Mouse (Mus musculus) CH12.LX (cell line): ENCODE measurements around the gene Ncoa3. TPM values are rescaled to one million over a fixed set of nuclear protein-coding genes. Genes with fewer than 3 reads are reported as not detected.

Experiments used
- DNase-seq: peaks from one replicate; pipeline ENCODE4 v3.0.0-alpha.2; 2013; ENCODE audit errors: extremely low read depth
- H3K27ac ChIP-seq: 2 replicates; pipeline ENCODE4 v1.5.1; 2012; ENCODE audit warnings: low read depth, mild to moderate bottlenecking, control low read depth, moderate library complexity; ENCODE audit not compliant: insufficient read depth
- H3K27me3 ChIP-seq: replicated peaks from 2 replicates; pipeline ENCODE3; 2012; ENCODE audit warnings: inconsistent platforms
- H3K36me3 ChIP-seq, 2 experiments: replicated peaks in 1 of 2; 2 replicates each; pipeline versions ENCODE3 to v1.6.1; 2012; ENCODE audit warnings: inconsistent platforms in 1 of 2, low read length in 1 of 2, mild to moderate bottlenecking in 1 of 2, mixed read lengths in 1 of 2, moderate library complexity in 1 of 2; ENCODE audit not compliant: control insufficient read depth in 1 of 2, insufficient read depth in 1 of 2
- H3K4me1 ChIP-seq, 2 experiments: 2 replicates each; pipeline ENCODE4 v1.6.1; 2012; ENCODE audit warnings: inconsistent platforms in 1 of 2, moderate library complexity in 1 of 2; ENCODE audit not compliant: insufficient read depth in 2 of 2, control insufficient read depth in 1 of 2
- H3K4me2 ChIP-seq: 2 replicates; pipeline ENCODE4 v1.6.1; 2012; ENCODE audit warnings: low read depth, mild to moderate bottlenecking, control low read depth; ENCODE audit not compliant: poor library complexity, insufficient read depth, severe bottlenecking
- H3K4me3 ChIP-seq, 3 experiments: fragments of 150-350 bp in 1 of 3; sonication (generic) in 1 of 3; replicated peaks in 1 of 3; 2 replicates each; pipeline versions ENCODE3 to v1.5.1; 2011 to 2012; ENCODE audit warnings: low read depth in 2 of 3, low read length in 2 of 3, mild to moderate bottlenecking in 2 of 3, moderate library complexity in 2 of 3, control low read depth in 1 of 3, improper control_type of control experiment in 1 of 3, inconsistent platforms in 1 of 3, mixed read lengths in 1 of 3; ENCODE audit not compliant: poor library complexity in 1 of 3
- H3K79me2 ChIP-seq: replicated peaks from 2 replicates; pipeline ENCODE4 v1.6.1; 2012; ENCODE audit warnings: mild to moderate bottlenecking, moderate library complexity; ENCODE audit not compliant: control insufficient read depth, poor library complexity, insufficient read depth, severe bottlenecking; ENCODE audit errors: extremely low read depth
- H3K9ac ChIP-seq: 2 replicates; pipeline ENCODE4 v1.6.1; 2012; ENCODE audit warnings: low read depth, mild to moderate bottlenecking, control low read depth, moderate library complexity; ENCODE audit not compliant: insufficient read depth
- H3K9me3 ChIP-seq: replicated peaks from 2 replicates; pipeline ENCODE3; 2012; ENCODE audit warnings: low read length, inconsistent platforms, mixed read lengths
- BHLHE40 ChIP-seq: IDR thresholded peaks from 2 replicates; pipeline ENCODE4 v1.6.1; 2011; ENCODE audit warnings: mild to moderate bottlenecking, low read depth, low read length, improper control_type of control experiment
- CHD1 ChIP-seq: IDR thresholded peaks from 2 replicates; pipeline ENCODE4 v1.6.1; 2012; ENCODE audit warnings: low read depth, low read length, improper control_type of control experiment, inconsistent platforms
- CHD2 ChIP-seq: IDR thresholded peaks from 2 replicates; pipeline ENCODE4 v1.6.1; 2011; ENCODE audit warnings: low read length, improper control_type of control experiment
- CTCF ChIP-seq, 2 experiments: IDR thresholded peaks in 1 of 2; conservative IDR thresholded peaks in 1 of 2; 2 replicates each; pipeline ENCODE4 v1.5.1; 2011 to 2012; ENCODE audit warnings: low read depth in 2 of 2, low read length in 2 of 2, improper control_type of control experiment in 1 of 2, inconsistent platforms in 1 of 2, mild to moderate bottlenecking in 1 of 2, moderate library complexity in 1 of 2
- E2F4 ChIP-seq: IDR thresholded peaks from 2 replicates; pipeline ENCODE4 v1.6.1; 2011; ENCODE audit warnings: low read depth, low read length, improper control_type of control experiment; ENCODE audit not compliant: insufficient replicate concordance
- ELF1 ChIP-seq: IDR thresholded peaks from 2 replicates; pipeline ENCODE4 v1.6.1; 2014; ENCODE audit warnings: low read depth, mild to moderate bottlenecking, inconsistent platforms, low read length, improper control_type of control experiment
- EP300 ChIP-seq: IDR thresholded peaks from 2 replicates; pipeline ENCODE4 v1.6.1; 2011; ENCODE audit warnings: low read length, improper control_type of control experiment
- ETS1 ChIP-seq: conservative IDR thresholded peaks from 2 replicates; pipeline ENCODE4 v1.6.1; 2012; ENCODE audit warnings: low read depth, mild to moderate bottlenecking, inconsistent platforms, low read length, improper control_type of control experiment, moderate library complexity
- HCFC1 ChIP-seq: IDR thresholded peaks from 2 replicates; pipeline ENCODE4 v1.6.1; 2012; ENCODE audit warnings: low read depth, mild to moderate bottlenecking, inconsistent platforms, low read length, improper control_type of control experiment
- IRF4 ChIP-seq: IDR thresholded peaks from 2 replicates; pipeline ENCODE4 v1.6.1; 2014; ENCODE audit warnings: low read depth, mild to moderate bottlenecking, inconsistent platforms, low read length, improper control_type of control experiment
- JUN ChIP-seq: IDR thresholded peaks from 2 replicates; pipeline ENCODE4 v1.6.1; 2011; ENCODE audit warnings: low read depth, mild to moderate bottlenecking, low read length, improper control_type of control experiment, moderate library complexity; ENCODE audit not compliant: insufficient read depth
- MAFK ChIP-seq: IDR thresholded peaks from 2 replicates; pipeline ENCODE4 v1.6.1; 2011; ENCODE audit warnings: low read length, improper control_type of control experiment; ENCODE audit not compliant: insufficient replicate concordance
- MAX ChIP-seq: IDR thresholded peaks from 2 replicates; pipeline ENCODE4 v1.6.1; 2011; ENCODE audit warnings: low read length, improper control_type of control experiment
- MAZ ChIP-seq: IDR thresholded peaks from 2 replicates; pipeline ENCODE4 v1.6.1; 2012; ENCODE audit warnings: low read depth, mild to moderate bottlenecking, inconsistent platforms, low read length, improper control_type of control experiment, moderate library complexity
- MEF2A ChIP-seq: IDR thresholded peaks from 2 replicates; pipeline ENCODE4 v1.6.1; 2014; ENCODE audit warnings: low read depth, mild to moderate bottlenecking, inconsistent platforms, low read length, improper control_type of control experiment, borderline replicate concordance
- MXI1 ChIP-seq: IDR thresholded peaks from 2 replicates; pipeline ENCODE4 v1.6.1; 2011; ENCODE audit warnings: mild to moderate bottlenecking, low read depth, low read length, improper control_type of control experiment
- MYC ChIP-seq: IDR thresholded peaks from 2 replicates; pipeline ENCODE4 v1.6.1; 2011; ENCODE audit warnings: low read depth, mild to moderate bottlenecking, improper control_type of control experiment, low read length
- NELFE ChIP-seq: IDR thresholded peaks from 2 replicates; pipeline ENCODE4 v1.6.1; 2011; ENCODE audit warnings: low read depth, low read length, improper control_type of control experiment
- NRF1 ChIP-seq: IDR thresholded peaks from 2 replicates; pipeline ENCODE4 v1.6.1; 2014; ENCODE audit warnings: low read depth, mild to moderate bottlenecking, inconsistent platforms, low read length, improper control_type of control experiment, moderate library complexity
- PAX5 ChIP-seq: IDR thresholded peaks from 2 replicates; pipeline ENCODE4 v1.6.1; 2012; ENCODE audit warnings: low read length, inconsistent platforms, mixed read lengths
- POLR2A ChIP-seq: IDR thresholded peaks from 2 replicates; pipeline ENCODE4 v1.6.1; 2011; ENCODE audit warnings: low read depth, mild to moderate bottlenecking, improper control_type of control experiment, low read length
- POLR2AphosphoS2 ChIP-seq: IDR thresholded peaks from 2 replicates; pipeline ENCODE4 v1.6.1; 2011; ENCODE audit warnings: low read depth, low read length, improper control_type of control experiment
- RAD21 ChIP-seq: IDR thresholded peaks from 2 replicates; pipeline ENCODE4 v1.6.1; 2011; ENCODE audit warnings: low read depth, mild to moderate bottlenecking, low read length, improper control_type of control experiment, moderate library complexity
- RCOR1 ChIP-seq: conservative IDR thresholded peaks from 2 replicates; pipeline ENCODE4 v1.6.1; 2012; ENCODE audit warnings: low read depth, mild to moderate bottlenecking, inconsistent platforms, low read length, improper control_type of control experiment
- SIN3A ChIP-seq: IDR thresholded peaks from 2 replicates; pipeline ENCODE4 v1.6.1; 2012; ENCODE audit warnings: low read length, improper control_type of control experiment, inconsistent platforms
- TBP ChIP-seq: conservative IDR thresholded peaks from 2 replicates; pipeline ENCODE4 v1.6.1; 2011; ENCODE audit warnings: low read depth, low read length, improper control_type of control experiment
- UBTF ChIP-seq: IDR thresholded peaks from 2 replicates; pipeline ENCODE4 v1.6.1; 2012; ENCODE audit warnings: low read depth, mild to moderate bottlenecking, inconsistent platforms, low read length, improper control_type of control experiment, moderate library complexity
- USF2 ChIP-seq: conservative IDR thresholded peaks from 2 replicates; pipeline ENCODE4 v1.6.1; 2011; ENCODE audit warnings: low read depth, low read length, improper control_type of control experiment
- ZKSCAN1 ChIP-seq: IDR thresholded peaks from 2 replicates; pipeline ENCODE4 v1.6.1; 2012; ENCODE audit warnings: low read depth, inconsistent platforms, low read length, improper control_type of control experiment, borderline replicate concordance
- ZMIZ1 ChIP-seq: IDR thresholded peaks from 2 replicates; pipeline ENCODE4 v1.6.1; 2012; ENCODE audit warnings: low read depth, mild to moderate bottlenecking, inconsistent platforms, low read length, improper control_type of control experiment
- ZNF384 ChIP-seq: IDR thresholded peaks from 2 replicates; pipeline ENCODE4 v1.6.1; 2012; ENCODE audit warnings: low read depth, low read length, improper control_type of control experiment, inconsistent platforms
- dilution Hi-C: fragments of 300-500 bp; cut with MboI; formaldehyde crosslinking; loops from 2 replicates; pipeline ENCODE4 v1.14.3; 2020; ENCODE audit warnings: low sequenced_read_pairs; ENCODE audit not compliant: extremely low pct_unique_long_range_greater_than_20kb, extremely low pct_ligation_motif_present
- in situ Hi-C: fragments of 300-500 bp; cut with MboI; formaldehyde crosslinking; loops from 3 replicates; pipeline ENCODE4 v1.14.3; 2019; ENCODE audit warnings: low sequenced_read_pairs, low pct_ligation_motif_present, low pct_unique_long_range_greater_than_20kb, mixed read lengths
- polyA plus RNA-seq: library from polyadenylated mRNA; unstranded; fragments of >175 nt; gene quantifications from 2 replicates; pipeline ENCODE4 v1.2.1, GENCODE M21; 2012; ENCODE audit warnings: low read depth; ENCODE audit not compliant: insufficient read length
- total RNA-seq, 2 experiments: library from RNA; depleted of rRNA; stranded (reverse); fragments of 300-350 nt in 1 of 2; fragments of >200 nt in 1 of 2; gene quantifications; 2 replicates each; pipeline ENCODE4 v1.2.3; 2012 to 2014

Ncoa3 gene
- total and polyA plus RNA-seq, 3 experiments: 13.4 to 21.9 (median 17.1) TPM

DNA sequence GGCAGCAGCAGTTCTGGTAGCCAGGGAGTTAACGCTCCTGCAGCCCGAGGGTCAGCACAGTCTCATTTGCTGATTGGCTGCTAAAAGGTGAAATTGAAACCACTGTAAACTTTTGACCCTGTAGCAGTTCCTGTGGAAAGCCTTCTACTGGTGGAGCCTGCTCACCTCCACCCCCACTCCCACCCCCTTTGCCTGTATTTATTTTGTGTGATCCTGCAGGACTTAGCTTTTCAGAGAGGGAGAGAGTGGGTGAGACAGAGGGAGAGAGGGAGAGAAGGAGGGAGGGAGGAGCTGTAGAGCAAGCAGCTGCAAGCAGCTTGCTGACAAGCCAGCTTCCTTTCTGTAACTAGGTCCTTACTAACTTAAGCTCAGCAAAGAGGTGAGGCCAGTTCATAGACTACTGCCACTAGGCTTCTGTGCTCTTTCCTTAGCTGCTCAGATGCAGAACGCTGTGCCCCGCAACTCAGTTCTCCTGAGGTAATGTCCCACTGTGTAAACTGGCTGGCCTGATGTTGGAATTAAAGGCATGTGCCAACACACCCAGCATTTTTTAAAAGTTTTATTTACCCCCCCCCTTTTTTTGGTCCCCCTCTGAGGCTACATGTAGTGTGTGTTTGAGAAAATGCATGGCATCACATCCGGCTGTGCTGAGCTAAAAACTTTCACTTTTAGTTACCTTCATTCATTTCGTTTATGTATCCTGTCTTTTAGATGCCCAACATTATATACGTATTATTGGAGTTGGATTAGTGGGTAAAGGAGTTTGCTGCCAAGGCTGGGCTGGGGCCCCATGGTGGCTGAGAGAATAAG lies 38.9 kb downstream of the Ncoa3 start:
- peaks cover 40% of the 10 kb centered on the region for H3K79me2 ChIP-seq
- peak; percentile 76 for DNase-seq
- in situ Hi-C loops: loop anchor here (25.0 kb wide), 1 partner anchor 244 kb away; no protein-coding TSS in a partner anchor
- H3K9ac ChIP-seq: peak overlapping the region; percentile 51
- peak overlapping the region; percentile 98 for H3K4me2 ChIP-seq
- H3K36me3 ChIP-seq: peaks cover 2 to 11% of the 10 kb centered on the region in 2 experiments
- H3K27ac ChIP-seq: peak overlapping the region; percentile 75
- no peak for TF ChIP-seq USF2
- TF ChIP-seq BHLHE40: no peak
- TF ChIP-seq UBTF: no peak
- no peak for TF ChIP-seq POLR2AphosphoS2
- TF ChIP-seq E2F4: no peak
- peak; percentile 65 for TF ChIP-seq ETS1
- no peak; the same call in 1 of the 2 replicates for TF ChIP-seq SIN3A
- TF ChIP-seq PAX5: no peak
- peak; percentile 91 for TF ChIP-seq IRF4
- TF ChIP-seq TBP: no peak
- no peak for TF ChIP-seq CTCF (conservative IDR thresholded peaks at IDR 0.05 in 1 of 2, IDR thresholded peaks at IDR 0.05 in 1 of 2; ENCODE audit: low read depth in 2 of 2, low read length in 2 of 2)
- TF ChIP-seq NRF1: no peak
- no peak for TF ChIP-seq MAFK
- peak; percentile 71; the same call in 1 of the 2 replicates for TF ChIP-seq MAZ
- 0 out of 2 replicates have a peak, but pooled peaks have one; percentile 15 for TF ChIP-seq ELF1
- TF ChIP-seq MAX: no peak
- TF ChIP-seq ZMIZ1: no peak
- TF ChIP-seq EP300: no peak
- no peak for TF ChIP-seq HCFC1
- TF ChIP-seq CHD2: peak; percentile 77
- TF ChIP-seq MEF2A: peak; percentile 54; the same call in 1 of the 2 replicates
- no peak for TF ChIP-seq NELFE
- no peak for TF ChIP-seq RAD21
- TF ChIP-seq CHD1: no peak
- TF ChIP-seq ZNF384: no peak; the same call in none of the 2 replicates
- TF ChIP-seq ZKSCAN1: no peak
- no peak for TF ChIP-seq MYC
- TF ChIP-seq POLR2A: no peak
- TF ChIP-seq JUN: no peak
- TF ChIP-seq MXI1: peak; percentile 47; the same call in 1 of the 2 replicates
- TF ChIP-seq RCOR1: no peak
- H3K27me3 ChIP-seq: no peaks in the 10 kb centered on the region
- peak overlapping the region; percentile 43 to 54 (median 49) for H3K4me3 ChIP-seq
- dilution Hi-C loops: no loop called here
- H3K9me3 ChIP-seq: no peaks in the 10 kb centered on the region
- peaks cover 8 to 57% of the 10 kb centered on the region in 2 experiments for H3K4me1 ChIP-seq
